ENCODE assay signal across 8 mouse cellular contexts in genomic region chr7:28344637-28345036, GRCm38 (mm10). TPM values are rescaled to one million over a fixed set of nuclear protein-coding genes. Genes with fewer than 3 reads are reported as not detected.
DNase-seq lines count a peak whose midpoint lies in the region; ATAC-seq and TF ChIP-seq lines count a peak whose summit lies in the region.

No protein-coding gene starts in this region.

- ATAC-seq in frontal cortex, adult (ENCODE audit: low TSS enrichment), result no peak; the same call in 1 of the 2 replicates
- 0 out of 2 replicates have a peak, but pooled peaks have one; percentile 16 for ATAC-seq in lung, postnatal 0 days

- no peaks in the 10 kb centered on the region for H3K27me3 ChIP-seq in testis, adult 2 months (ENCODE audit: control insufficient read depth, insufficient read depth, low read length)
- H3K27me3 ChIP-seq in lung, postnatal 0 days (replicated peaks; ENCODE audit: insufficient read depth, low read length), result no peaks in the 10 kb centered on the region

- H3K9me3 ChIP-seq in lung, postnatal 0 days (ENCODE audit: low read length), result no peaks in the 10 kb centered on the region

- intact Hi-C loops in heart, postnatal 36 days (cut with DNase I), result no loop called here

- no peak for TF ChIP-seq POLR2A in testis, adult 2 months (IDR thresholded peaks at IDR 0.05; ENCODE audit: control insufficient read depth, low read depth, low read length)

- peak; percentile 39 to 57 for DNase-seq in frontal cortex, postnatal 25 days (ENCODE audit: low spot score in 2 of 2)
- DNase-seq in testis, postnatal 14 days (ENCODE audit: low spot score), result no peak
- DNase-seq in cerebellum, postnatal 10 days, result peak; percentile 82 to 85
- DNase-seq in heart, postnatal 36 days, result peak; percentile 64 to 79
- DNase-seq in lung, postnatal 0 days (ENCODE audit: low spot score), result peak; percentile 67
- DNase-seq in skeletal muscle tissue, adult 2 months (ENCODE audit: low read depth, low spot score), result peak; percentile 46

- H3K36me3 ChIP-seq in testis, adult 2 months (ENCODE audit: control insufficient read depth, insufficient read depth, low read length), result no peaks in the 10 kb centered on the region
- H3K36me3 ChIP-seq in lung, postnatal 0 days (ENCODE audit: insufficient read depth, low read length), result no peaks in the 10 kb centered on the region

- TF ChIP-seq EP300 in lung, postnatal 0 days (IDR thresholded peaks at IDR 0.05), result no peak

- H3K27ac ChIP-seq in testis, adult 2 months (ENCODE audit: control insufficient read depth, insufficient read depth, low read depth, low read length), result peak overlapping the region; percentile 44; the same call in 1 of the 2 replicates
- no peak overlapping the region for H3K27ac ChIP-seq in lung, postnatal 0 days (ENCODE audit: low read length)

- peak; percentile 18; the same call in 1 of the 2 replicates for TF ChIP-seq CTCF in testis, adult 2 months (IDR thresholded peaks at IDR 0.05; ENCODE audit: control insufficient read depth, insufficient read depth, insufficient replicate concordance, low read depth, low read length)
- TF ChIP-seq CTCF in lung, postnatal 0 days (IDR thresholded peaks at IDR 0.05), result peak; percentile 91

- under 1% methylated on average over 4 of the region's 4 CpGs for WGBS in lung, postnatal 0 days

- H3K4me1 ChIP-seq in testis, adult 2 months (ENCODE audit: control insufficient read depth, insufficient read depth, low read length), result peaks cover 13% of the 10 kb centered on the region
- 0 out of 2 replicates have a peak, but pooled peaks cover under 1% of the 10 kb centered on the region for H3K4me1 ChIP-seq in lung, postnatal 0 days (ENCODE audit: insufficient read depth, low read depth, low read length)

- no peak overlapping the region for H3K4me3 ChIP-seq in testis, adult 2 months (ENCODE audit: control insufficient read depth, low read depth, low read length)
- no peak overlapping the region for H3K4me3 ChIP-seq in lung, postnatal 0 days (ENCODE audit: low read depth, low read length)

- no peak overlapping the region for H3K4me2 ChIP-seq in lung, postnatal 0 days (replicated peaks; ENCODE audit: low read depth, low read length)

- no peak overlapping the region for H3K9ac ChIP-seq in lung, postnatal 0 days (replicated peaks; ENCODE audit: low read depth)

RNA-seq across cellular contexts. Expression of gene Rps16, which starts 5.8 kb away (rescaled TPM):
- 227 and 277 TPM in 2 replicates for polyA plus RNA-seq in testis, adult 2 months (2012; rRNA removed)
- total RNA-seq in heart, postnatal 36 days (2021), result 100 to 1,000 TPM; 494 to 516 TPM
- polyA plus RNA-seq in lung, postnatal 0 days (2015; fragmentation: Nextera tagmentation; extraction: Ambion mirVana), result 623 and 695 TPM in 2 replicates

RNA-seq across cellular contexts. Expression of gene Supt5, which starts 6.1 kb away (rescaled TPM):
- polyA plus RNA-seq in testis, adult 2 months (2012; rRNA removed), result 126 and 127 TPM in 2 replicates
- total RNA-seq in heart, postnatal 36 days (2021), result 10 to 100 TPM; 56.8 to 62.8 TPM
- 39.7 and 41.0 TPM in 2 replicates for polyA plus RNA-seq in lung, postnatal 0 days (2015; fragmentation: Nextera tagmentation; extraction: Ambion mirVana)

RNA-seq across cellular contexts. Expression of gene Plekhg2, which starts 27.8 kb away (rescaled TPM):
- polyA plus RNA-seq in testis, adult 2 months (2012; rRNA removed), result 14.7 and 20.1 TPM in 2 replicates
- total RNA-seq in heart, postnatal 36 days (2021), result 10 to 100 TPM; 15.1 to 15.8 TPM
- 22.4 and 26.7 TPM in 2 replicates for polyA plus RNA-seq in lung, postnatal 0 days (2015; fragmentation: Nextera tagmentation; extraction: Ambion mirVana)

RNA-seq across cellular contexts. Expression of gene Timm50, which starts 32.8 kb away (rescaled TPM):
- 25.6 and 27.6 TPM in 2 replicates for polyA plus RNA-seq in testis, adult 2 months (2012; rRNA removed)
- total RNA-seq in heart, postnatal 36 days (2021), result 10 to 100 TPM; 58.9 to 66.3 TPM
- polyA plus RNA-seq in lung, postnatal 0 days (2015; fragmentation: Nextera tagmentation; extraction: Ambion mirVana), result 51.8 and 54.8 TPM in 2 replicates

RNA-seq across cellular contexts. Expression of gene Zfp36, which starts 35.4 kb away (rescaled TPM):
- 3.8 and 4.9 TPM in 2 replicates for polyA plus RNA-seq in testis, adult 2 months (2012; rRNA removed)
- total RNA-seq in heart, postnatal 36 days (2021), result 10 to 100 TPM; 14.7 to 29.0 TPM
- polyA plus RNA-seq in lung, postnatal 0 days (2015; fragmentation: Nextera tagmentation; extraction: Ambion mirVana), result 48.3 and 55.7 TPM in 2 replicates
